Mouse (Mus musculus): ENCODE measurements around the gene Kdm6a. TPM values are rescaled to one million over a fixed set of nuclear protein-coding genes. Genes with fewer than 3 reads are reported as not detected.

Gene Kdm6a
- polyA plus RNA-seq, 1 experiment from 2014 or later = 22.6 TPM

DNA sequence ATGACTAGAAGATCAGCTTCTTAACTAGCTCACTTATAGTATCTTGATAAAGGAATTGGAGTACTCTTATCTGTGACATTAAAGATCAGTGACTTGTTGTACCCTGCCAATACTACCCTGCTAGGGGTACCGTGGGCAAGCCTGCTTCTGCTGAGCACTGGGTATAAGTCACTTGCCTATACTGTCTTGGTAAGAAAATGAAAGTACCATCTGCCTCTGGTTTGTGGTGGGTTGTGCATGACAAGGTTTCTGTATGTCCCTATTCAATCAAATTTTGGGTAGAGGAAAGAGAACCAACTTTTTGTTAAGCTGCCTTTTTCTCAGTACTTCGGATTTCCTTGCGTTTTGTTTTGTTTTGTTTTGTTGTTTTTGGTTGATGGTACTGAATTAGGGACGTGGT lies 15.4 kb downstream of the Kdm6a start:
- Histone ChIP-seq H3K27me3 (no peaks in the 10 kb centered on the region), H3K4me1 (no peaks in the 10 kb centered on the region), H3K9ac (no peak overlapping the region), H3K4me3 (replicated peaks) (no peak overlapping the region), H3K36me3 (no peaks in the 10 kb centered on the region), H3K9me3 (replicated peaks) (no peaks in the 10 kb centered on the region), H3K27ac (replicated peaks) (no peak overlapping the region), H3K4me2 (replicated peaks) (no peak overlapping the region)
- no peak for ATAC-seq (ENCODE audit: insufficient number of reproducible peaks, low FRiP score, low TSS enrichment, low read depth)
- WGBS = 81% methylated on average over 4 of the region's 4 CpGs

GRCm38 (mm10) chrX:18179492-18179891 lies 17.1 kb downstream of the Kdm6a start:
- 70% methylated on average over 1 of the region's 1 CpGs for WGBS
- Histone ChIP-seq H3K27ac (replicated peaks) (no peak overlapping the region), H3K9ac (no peak overlapping the region), H3K9me3 (replicated peaks) (no peaks in the 10 kb centered on the region), H3K4me1 (no peaks in the 10 kb centered on the region), H3K4me3 (replicated peaks) (no peak overlapping the region), H3K4me2 (replicated peaks) (no peak overlapping the region), H3K36me3 (no peaks in the 10 kb centered on the region), H3K27me3 (no peaks in the 10 kb centered on the region)
- ATAC-seq (ENCODE audit: insufficient number of reproducible peaks, low FRiP score, low TSS enrichment, low read depth) = no peak

DNA sequence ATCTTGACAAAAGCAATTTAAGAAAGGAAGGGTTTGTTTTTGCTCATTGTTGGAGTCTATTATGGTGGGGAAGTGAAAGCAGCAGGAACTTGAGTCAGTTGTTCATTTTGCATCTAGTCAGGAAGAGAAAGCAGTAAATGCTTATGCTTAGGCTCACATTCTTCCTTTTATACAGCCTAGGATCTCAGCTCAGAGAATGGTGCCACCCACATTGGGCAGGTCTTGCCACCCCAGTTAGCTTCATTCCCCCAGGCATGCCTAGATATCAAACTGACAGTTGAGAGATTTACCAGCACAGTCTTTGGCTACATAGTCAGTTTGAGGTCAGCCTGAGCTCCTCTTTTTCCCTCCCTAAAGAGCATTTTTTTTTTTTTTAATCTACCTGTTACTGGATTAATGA lies 24.8 kb downstream of the Kdm6a start:
- H3K4me3 ChIP-seq (replicated peaks) = no peak overlapping the region
- H3K9ac ChIP-seq = no peak overlapping the region
- H3K4me2 ChIP-seq (replicated peaks) = no peak overlapping the region
- no peak overlapping the region for H3K27ac ChIP-seq (replicated peaks)
- H3K9me3 ChIP-seq (replicated peaks) = no peaks in the 10 kb centered on the region
- no peaks in the 10 kb centered on the region for H3K27me3 ChIP-seq
- ATAC-seq (ENCODE audit: insufficient number of reproducible peaks, low FRiP score, low TSS enrichment, low read depth) = no peak
- H3K4me1 ChIP-seq = no peaks in the 10 kb centered on the region
- H3K36me3 ChIP-seq = no peaks in the 10 kb centered on the region

DNA sequence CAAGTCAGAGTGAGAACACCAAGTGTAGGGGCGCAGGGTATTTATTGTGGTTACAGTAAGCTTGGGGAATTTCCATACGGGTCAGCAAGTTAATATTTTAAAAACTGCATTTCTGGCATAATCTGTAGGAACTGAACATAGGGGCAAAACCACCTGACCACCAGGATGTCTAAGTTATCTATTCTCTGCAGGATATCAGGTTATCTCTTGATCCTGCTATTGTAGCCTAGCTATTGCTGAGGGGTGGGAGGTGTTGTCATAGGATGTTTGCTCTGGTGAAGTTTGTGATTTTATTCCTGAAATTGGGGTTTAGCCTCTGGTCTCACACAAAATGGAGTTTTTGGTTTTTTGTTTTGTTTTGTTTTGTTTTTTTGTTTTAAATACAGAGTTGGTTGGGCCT lies 25.9 kb downstream of the Kdm6a start:
- H3K27ac ChIP-seq (replicated peaks) = no peak overlapping the region
- no peaks in the 10 kb centered on the region for H3K27me3 ChIP-seq
- no peak overlapping the region for H3K4me2 ChIP-seq (replicated peaks)
- H3K9me3 ChIP-seq (replicated peaks) = no peaks in the 10 kb centered on the region
- ATAC-seq (ENCODE audit: insufficient number of reproducible peaks, low FRiP score, low TSS enrichment, low read depth) = no peak
- no peak overlapping the region for H3K9ac ChIP-seq
- H3K4me1 ChIP-seq = no peaks in the 10 kb centered on the region
- WGBS = 90% methylated on average over 2 of the region's 2 CpGs
- no peaks in the 10 kb centered on the region for H3K36me3 ChIP-seq
- no peak overlapping the region for H3K4me3 ChIP-seq (replicated peaks)

DNA sequence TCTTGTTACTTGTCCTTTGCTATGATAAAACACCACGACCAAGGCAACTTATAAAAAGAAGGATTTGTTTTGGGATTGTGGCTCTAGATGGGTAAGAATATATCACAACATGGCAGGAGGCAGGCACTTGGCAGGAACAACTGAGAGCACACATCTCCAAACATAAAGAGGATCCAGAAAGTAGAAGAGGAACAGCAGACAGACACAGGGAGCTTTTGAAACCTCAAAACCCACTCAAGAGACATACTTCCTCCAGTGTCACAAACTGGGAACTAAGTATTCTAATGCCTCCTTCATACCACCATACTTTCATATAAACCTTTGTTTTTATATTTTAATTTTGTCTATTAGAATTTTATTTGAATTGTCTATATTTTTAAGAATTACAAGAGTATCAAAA lies 77.2 kb downstream of the Kdm6a start:
- WGBS = 93% methylated on average over 1 of the region's 1 CpGs
- H3K27me3 ChIP-seq = no peaks in the 10 kb centered on the region

DNA sequence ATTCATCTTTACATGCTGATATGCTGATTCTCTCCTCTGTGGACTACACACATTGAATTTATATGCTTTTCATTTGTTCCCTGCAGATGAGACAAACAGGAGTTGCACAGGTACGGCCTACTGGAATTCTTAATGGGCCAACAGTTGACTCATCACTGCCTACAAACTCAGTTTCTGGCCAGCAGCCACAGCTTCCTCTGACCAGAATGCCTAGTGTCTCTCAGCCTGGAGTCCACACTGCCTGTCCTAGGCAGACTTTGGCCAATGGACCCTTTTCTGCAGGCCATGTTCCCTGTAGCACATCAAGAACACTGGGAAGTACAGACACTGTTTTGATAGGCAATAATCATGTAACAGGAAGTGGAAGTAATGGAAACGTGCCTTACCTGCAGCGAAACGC lies 88.2 kb downstream of the Kdm6a start:
- Histone ChIP-seq H3K4me1 (no peaks in the 10 kb centered on the region), H3K4me3 (replicated peaks) (no peak overlapping the region), H3K9ac (no peak overlapping the region), H3K27me3 (no peaks in the 10 kb centered on the region), H3K27ac (replicated peaks) (no peak overlapping the region), H3K36me3 (peaks cover 14% of the 10 kb centered on the region), H3K4me2 (replicated peaks) (no peak overlapping the region), H3K9me3 (replicated peaks) (no peaks in the 10 kb centered on the region)
- 94% methylated on average over 4 of the region's 4 CpGs for WGBS
- ATAC-seq (ENCODE audit: insufficient number of reproducible peaks, low FRiP score, low TSS enrichment, low read depth) = no peak

More for the DNA sequence above, 77.2 kb downstream of the Kdm6a start:
- Histone ChIP-seq H3K4me2 (replicated peaks) (no peak overlapping the region), H3K4me3 (replicated peaks) (no peak overlapping the region), H3K9ac (no peak overlapping the region), H3K9me3 (replicated peaks) (no peaks in the 10 kb centered on the region), H3K27ac (replicated peaks) (no peak overlapping the region), H3K36me3 (peaks cover 6% of the 10 kb centered on the region; the same call in 1 of the 2 replicates), H3K4me1 (no peaks in the 10 kb centered on the region)
- no peak for ATAC-seq (ENCODE audit: insufficient number of reproducible peaks, low FRiP score, low TSS enrichment, low read depth)

DNA sequence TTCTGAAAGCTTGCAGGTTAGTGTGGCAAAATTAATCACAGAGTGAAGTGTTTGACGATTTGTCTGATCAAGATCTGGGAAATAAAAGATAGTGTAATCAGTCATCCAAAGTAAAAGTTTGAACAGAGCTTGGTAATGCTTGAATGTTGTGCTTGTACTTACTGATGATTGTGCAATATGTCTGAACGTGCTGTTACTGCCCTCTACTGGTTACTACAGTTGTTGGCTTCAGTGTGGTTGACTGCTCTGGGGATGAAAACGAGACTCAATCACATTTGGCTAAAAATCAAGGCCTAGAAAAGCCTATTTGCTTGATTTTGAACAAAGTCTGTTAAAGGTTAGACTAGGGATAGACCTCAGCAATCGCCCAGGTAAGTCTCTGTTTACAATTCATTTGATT lies 92.4 kb downstream of the Kdm6a start:
- Histone ChIP-seq H3K9me3 (replicated peaks) (no peaks in the 10 kb centered on the region), H3K9ac (no peak overlapping the region), H3K4me2 (replicated peaks) (no peak overlapping the region), H3K27ac (replicated peaks) (no peak overlapping the region), H3K4me3 (replicated peaks) (no peak overlapping the region), H3K4me1 (no peaks in the 10 kb centered on the region), H3K27me3 (no peaks in the 10 kb centered on the region), H3K36me3 (peaks cover 24% of the 10 kb centered on the region)
- no peak for ATAC-seq (ENCODE audit: insufficient number of reproducible peaks, low FRiP score, low TSS enrichment, low read depth)
- 43% methylated on average over 4 of the region's 4 CpGs for WGBS

GRCm38 (mm10) chrX:18258238-18258809 lies 95.9 kb downstream of the Kdm6a start:
- no peak overlapping the region for H3K27ac ChIP-seq (replicated peaks)
- 96% methylated on average over 8 of the region's 8 CpGs for WGBS
- H3K4me3 ChIP-seq (replicated peaks) = no peak overlapping the region
- no peak overlapping the region for H3K9ac ChIP-seq
- no peak for ATAC-seq (ENCODE audit: insufficient number of reproducible peaks, low FRiP score, low TSS enrichment, low read depth)
- H3K36me3 ChIP-seq = peaks cover 17% of the 10 kb centered on the region; the same call in 1 of the 2 replicates
- H3K9me3 ChIP-seq (replicated peaks) = no peaks in the 10 kb centered on the region
- H3K4me1 ChIP-seq = no peaks in the 10 kb centered on the region
- H3K27me3 ChIP-seq = no peaks in the 10 kb centered on the region
- H3K4me2 ChIP-seq (replicated peaks) = no peak overlapping the region

GRCm38 (mm10) chrX:18278561-18278960 lies 116.2 kb downstream of the Kdm6a start:
- ATAC-seq (ENCODE audit: insufficient number of reproducible peaks, low FRiP score, low TSS enrichment, low read depth) = no peak
- H3K27me3 ChIP-seq = no peaks in the 10 kb centered on the region

GRCm38 (mm10) chrX:18280134-18280533 lies 117.8 kb downstream of the Kdm6a start:
- no peak overlapping the region for H3K4me3 ChIP-seq (replicated peaks)
- ATAC-seq (ENCODE audit: insufficient number of reproducible peaks, low FRiP score, low TSS enrichment, low read depth) = no peak
- no peaks in the 10 kb centered on the region for H3K36me3 ChIP-seq

More at GRCm38 (mm10) chrX:18278561-18278960, 116.2 kb downstream of the Kdm6a start:
- H3K27ac ChIP-seq (replicated peaks) = no peak overlapping the region
- H3K36me3 ChIP-seq = no peaks in the 10 kb centered on the region
- 85% methylated on average over 5 of the region's 5 CpGs for WGBS
- H3K4me3 ChIP-seq (replicated peaks) = no peak overlapping the region
- H3K4me2 ChIP-seq (replicated peaks) = no peak overlapping the region
- H3K9me3 ChIP-seq (replicated peaks) = no peaks in the 10 kb centered on the region
- no peak overlapping the region for H3K9ac ChIP-seq
- H3K4me1 ChIP-seq = no peaks in the 10 kb centered on the region

More at GRCm38 (mm10) chrX:18280134-18280533, 117.8 kb downstream of the Kdm6a start:
- Histone ChIP-seq H3K27ac (replicated peaks) (no peak overlapping the region), H3K27me3 (no peaks in the 10 kb centered on the region), H3K4me2 (replicated peaks) (no peak overlapping the region), H3K9me3 (replicated peaks) (no peaks in the 10 kb centered on the region), H3K4me1 (no peaks in the 10 kb centered on the region), H3K9ac (no peak overlapping the region)

Data from embryonic facial prominence, embryonic 15.5 days (tissue).